Mouse (Mus musculus) liver, embryonic 14.5 days (tissue): ENCODE measurements around the gene Abcb11. TPM values are rescaled to one million over a fixed set of nuclear protein-coding genes. Genes with fewer than 3 reads are reported as not detected.

ENCODE experiments used
- ATAC-seq: fragments of 200-750 bp; cut with Nextera tagmentation; 2 replicates; pipeline ENCODE4 v1.8.0; 2017; ENCODE audit warnings: moderate number of reproducible peaks, mild to moderate bottlenecking, moderate library complexity; ENCODE audit not compliant: insufficient read depth
- DNase-seq, 3 experiments: peaks; one replicate each; pipeline ENCODE4 v3.0.0-alpha.2; 2012 to 2013; ENCODE audit warnings: low read depth in 3 of 3, low spot score in 3 of 3
- H3K27ac ChIP-seq: fragments of 300-500 bp; sonication (generic); 2 replicates; pipeline ENCODE4 v1.5.1; 2014; ENCODE audit warnings: moderate library complexity, mild to moderate bottlenecking, control low read depth, inconsistent platforms
- H3K27me3 ChIP-seq: fragments of 300-500 bp; sonication (generic); 2 replicates; pipeline ENCODE4 v1.6.1; 2014; ENCODE audit warnings: mild to moderate bottlenecking, low read length, moderate library complexity; ENCODE audit not compliant: control insufficient read depth, insufficient read depth
- H3K36me3 ChIP-seq: fragments of 300-500 bp; sonication (generic); replicated peaks from 2 replicates; pipeline ENCODE4 v1.6.1; 2014; ENCODE audit warnings: low read depth; ENCODE audit not compliant: control insufficient read depth, insufficient read depth
- H3K4me1 ChIP-seq, 2 experiments: fragments of 200-500 bp in 1 of 2; fragments of 300-500 bp in 1 of 2; sonication (generic) in 1 of 2; replicated peaks; 2 replicates each; pipeline ENCODE4 v1.6.1; 2012 to 2014; ENCODE audit warnings: antibody characterized with exemption in 1 of 2, inconsistent platforms in 1 of 2, low read length in 1 of 2; ENCODE audit not compliant: control insufficient read depth in 2 of 2, insufficient read depth in 2 of 2
- H3K4me2 ChIP-seq: fragments of 300-500 bp; sonication (generic); 2 replicates; pipeline ENCODE4 v1.6.1; 2014; ENCODE audit warnings: low read depth, mild to moderate bottlenecking, control low read depth, moderate library complexity
- H3K4me3 ChIP-seq, 2 experiments: fragments of 200-500 bp in 1 of 2; fragments of 300-500 bp in 1 of 2; sonication (generic) in 1 of 2; 2 replicates each; pipeline ENCODE4 v1.5.1; 2012 to 2014; ENCODE audit warnings: low read depth in 2 of 2, low read length in 2 of 2, mild to moderate bottlenecking in 2 of 2, control low read depth in 1 of 2, inconsistent platforms in 1 of 2, moderate library complexity in 1 of 2; ENCODE audit not compliant: insufficient read depth in 1 of 2
- H3K9ac ChIP-seq: fragments of 300-500 bp; sonication (generic); replicated peaks from 2 replicates; pipeline ENCODE4 v1.6.1; 2014; ENCODE audit warnings: mild to moderate bottlenecking, control low read depth, moderate library complexity
- H3K9me3 ChIP-seq: fragments of 300-500 bp; sonication (generic); 2 replicates; pipeline ENCODE4 v1.6.1; 2016; ENCODE audit warnings: low read length, mixed read lengths; ENCODE audit not compliant: control insufficient read depth
- CTCF ChIP-seq: IDR thresholded peaks from 2 replicates; pipeline ENCODE4 v1.5.1; 2016; ENCODE audit warnings: antibody characterized with exemption, low read depth, control low read depth
- EP300 ChIP-seq: IDR thresholded peaks from 2 replicates; pipeline ENCODE4 v1.6.1; 2016; ENCODE audit warnings: antibody characterized with exemption, low read depth
- WGBS: fragments of 180-500 bp; shearing (Covaris S2); extraction: QIAGEN DNeasy Blood & Tissue Kit; methylation state at CpG from one replicate; pipeline ENCODE4 v1.1.7; 2014; ENCODE audit not compliant: insufficient replicate concordance; 5-methylcytosine and 5-hydroxymethylcytosine counted together
- polyA plus RNA-seq, 2 experiments: library from polyadenylated mRNA; depleted of rRNA in 1 of 2; stranded (reverse) in 1 of 2; unstranded in 1 of 2; fragments of >200 nt; fragmentation: Nextera tagmentation in 1 of 2; extraction: Ambion mirVana in 1 of 2; gene quantifications; 2 replicates each; pipeline versions ENCODE4 v1.2.1 to v1.2.3; 2012 to 2014

Abcb11 gene
- polyA plus RNA-seq, 2 experiments: 3.5 to 4.6 TPM

DNA sequence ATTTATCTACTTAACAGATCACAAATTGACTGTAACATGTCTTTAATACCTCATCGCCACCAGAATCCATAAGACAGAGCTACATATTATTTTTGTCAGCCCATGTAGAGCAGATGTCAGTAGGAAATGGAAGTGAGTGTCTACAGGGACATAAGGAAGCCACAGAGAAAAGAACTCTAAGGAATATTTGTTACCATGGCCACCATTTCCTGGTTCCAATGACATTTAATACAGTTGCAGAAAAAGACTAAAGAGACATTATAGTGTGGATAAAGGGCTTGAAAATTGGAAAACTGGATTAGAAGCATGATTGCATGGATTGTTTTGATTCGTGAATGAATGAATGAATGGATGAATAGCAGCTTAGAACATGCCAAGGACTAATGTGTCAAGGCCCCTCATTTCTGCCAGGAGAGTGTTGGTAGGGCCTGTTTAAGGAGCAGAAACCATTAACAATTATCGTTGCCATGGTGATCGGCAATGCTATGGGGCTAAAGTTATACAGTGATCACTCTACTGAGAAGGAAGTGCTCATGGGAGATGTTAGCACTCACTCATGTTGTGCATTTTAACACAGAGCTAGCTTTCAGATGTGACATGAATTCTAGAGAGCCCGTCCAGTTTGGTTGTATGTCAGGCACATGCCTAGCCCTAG is 13.8 kb downstream of the Abcb11 start:
- no peaks in the 10 kb centered on the region for H3K27me3 ChIP-seq
- H3K9ac ChIP-seq: no peak overlapping the region
- H3K27ac ChIP-seq: no peak overlapping the region
- H3K9me3 ChIP-seq: no peaks in the 10 kb centered on the region
- WGBS: 64% methylated on average over 5 of the region's 5 CpGs
- TF ChIP-seq EP300: no peak
- TF ChIP-seq CTCF: no peak
- H3K4me2 ChIP-seq: no peak overlapping the region
- H3K4me1 ChIP-seq: no peaks in the 10 kb centered on the region
- DNase-seq (no peak), ATAC-seq (no peak)
- H3K36me3 ChIP-seq: no peaks in the 10 kb centered on the region
- no peak overlapping the region for H3K4me3 ChIP-seq

DNA sequence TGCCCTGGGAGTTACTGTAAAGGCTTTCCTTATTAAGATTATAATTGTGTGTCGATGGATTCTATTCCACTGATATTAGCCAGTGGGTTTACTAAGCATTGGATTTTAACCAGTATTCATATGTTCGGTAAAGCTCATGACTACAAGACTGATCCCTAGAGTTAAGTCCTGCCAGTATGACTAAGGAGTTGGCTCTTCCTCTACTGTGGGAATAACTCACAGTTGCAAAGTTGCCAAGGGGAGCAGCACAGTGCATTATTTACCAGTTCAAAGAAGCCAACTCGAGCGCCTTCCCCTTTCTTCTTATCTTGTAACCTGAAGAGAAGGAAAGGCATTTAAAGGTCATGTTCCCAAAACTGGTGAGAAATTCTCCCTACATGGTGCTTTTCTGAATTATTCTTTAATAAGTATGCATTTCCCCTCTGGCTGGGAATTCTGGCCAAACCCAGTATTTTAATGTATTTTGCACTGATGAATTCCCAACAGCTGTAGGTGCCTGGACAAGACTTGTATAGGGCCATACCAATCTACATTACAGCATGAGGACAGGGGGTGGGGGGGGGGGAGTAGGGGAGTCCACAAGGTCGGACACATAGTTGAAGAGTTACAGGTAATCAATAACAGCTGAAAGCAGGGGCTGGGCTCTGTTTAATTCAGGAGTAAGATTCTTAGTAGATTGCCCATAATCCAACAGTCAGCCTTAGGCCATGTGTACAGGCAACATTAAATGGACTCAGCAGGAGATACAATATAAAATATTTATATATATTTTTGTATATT is 17.3 kb downstream of the Abcb11 start:
- Histone ChIP-seq H3K4me3 (no peak overlapping the region), H3K36me3 (no peaks in the 10 kb centered on the region), H3K27me3 (no peaks in the 10 kb centered on the region), H3K4me2 (no peak overlapping the region), H3K4me1 (no peaks in the 10 kb centered on the region), H3K9me3 (no peaks in the 10 kb centered on the region), H3K9ac (no peak overlapping the region), H3K27ac (no peak overlapping the region)
- ATAC-seq (no peak), DNase-seq (no peak)
- 43% methylated on average over 5 of the region's 5 CpGs for WGBS
- TF ChIP-seq EP300 (no peak), CTCF (no peak)

DNA sequence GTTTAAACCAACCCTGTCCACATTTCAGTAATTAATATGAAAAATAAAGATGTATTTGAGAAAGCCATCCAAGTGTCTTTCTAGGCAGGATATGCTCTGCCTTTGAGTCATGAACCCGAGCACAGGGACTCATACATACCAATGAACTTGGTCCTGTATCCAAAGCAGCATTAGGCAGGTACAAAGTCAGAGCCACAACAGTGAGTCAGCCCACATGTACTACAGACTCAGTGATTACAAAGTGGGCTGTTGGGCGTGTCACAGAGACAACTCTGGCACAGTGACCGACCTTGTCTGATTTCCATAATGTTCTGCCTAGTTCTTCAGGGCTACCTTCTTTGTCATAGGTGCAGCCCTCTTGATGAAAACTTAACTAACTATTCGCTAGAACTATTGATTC is 19.4 kb downstream of the Abcb11 start:
- TF ChIP-seq EP300: no peak
- no peak for TF ChIP-seq CTCF
- 51% methylated on average over 4 of the region's 4 CpGs for WGBS
- ATAC-seq (no peak), DNase-seq (no peak)
- H3K27me3 ChIP-seq: no peaks in the 10 kb centered on the region
- H3K4me3 ChIP-seq: no peak overlapping the region
- H3K4me2 ChIP-seq: no peak overlapping the region
- no peaks in the 10 kb centered on the region for H3K4me1 ChIP-seq
- no peak overlapping the region for H3K27ac ChIP-seq
- no peaks in the 10 kb centered on the region for H3K36me3 ChIP-seq
- no peaks in the 10 kb centered on the region for H3K9me3 ChIP-seq
- no peak overlapping the region for H3K9ac ChIP-seq

DNA sequence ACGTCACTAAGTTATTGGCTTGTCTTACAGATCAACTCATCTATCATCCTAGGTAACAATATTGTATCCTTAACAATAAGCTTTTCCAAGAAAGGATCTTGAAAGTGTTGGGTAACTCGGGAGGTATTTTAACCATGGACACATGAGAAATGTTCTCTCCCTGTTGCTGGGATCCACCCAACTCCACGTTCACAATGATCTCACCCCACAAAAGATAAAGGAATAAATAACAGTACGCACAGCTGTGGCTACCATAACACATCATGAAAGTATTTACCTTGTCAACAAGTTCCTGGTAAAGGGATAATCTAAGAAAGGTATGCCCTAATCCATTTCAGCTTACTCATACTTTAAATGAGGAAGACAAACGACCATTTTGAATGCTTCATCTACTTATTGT is 21.0 kb downstream of the Abcb11 start:
- TF ChIP-seq CTCF: no peak
- no peak for TF ChIP-seq EP300
- Histone ChIP-seq H3K9ac (no peak overlapping the region), H3K4me1 (no peaks in the 10 kb centered on the region), H3K36me3 (no peaks in the 10 kb centered on the region), H3K27ac (no peak overlapping the region), H3K27me3 (no peaks in the 10 kb centered on the region), H3K4me2 (no peak overlapping the region), H3K4me3 (no peak overlapping the region), H3K9me3 (no peaks in the 10 kb centered on the region)
- WGBS: 47% methylated on average over 5 of the region's 5 CpGs
- DNase-seq (no peak), ATAC-seq (no peak)

DNA sequence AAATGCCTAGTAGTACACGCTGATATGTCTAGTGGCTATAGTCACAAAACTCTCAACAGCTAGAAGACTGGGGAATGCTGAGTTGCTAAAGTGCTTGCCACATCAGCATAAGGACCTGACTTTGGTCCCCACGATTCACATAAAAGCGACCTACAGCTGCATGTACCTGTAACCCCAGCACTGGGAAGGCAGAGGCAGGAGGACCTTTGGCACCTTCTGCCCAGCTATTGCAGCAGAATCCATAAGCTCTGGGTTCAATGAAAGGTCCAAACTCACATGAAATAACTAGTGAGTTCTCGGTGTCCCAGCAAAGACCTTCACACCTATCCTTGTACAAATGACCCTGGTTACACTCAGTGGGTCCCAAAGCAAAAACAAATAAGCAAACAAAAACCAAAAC is 31.1 kb downstream of the Abcb11 start:
- Histone ChIP-seq H3K9ac (no peak overlapping the region), H3K36me3 (no peaks in the 10 kb centered on the region), H3K9me3 (no peaks in the 10 kb centered on the region), H3K4me2 (no peak overlapping the region), H3K27ac (no peak overlapping the region), H3K4me1 (no peaks in the 10 kb centered on the region), H3K4me3 (no peak overlapping the region), H3K27me3 (no peaks in the 10 kb centered on the region)
- DNase-seq: no peak
- no peak for TF ChIP-seq EP300
- no peak for TF ChIP-seq CTCF
- ATAC-seq: no peak
- 64% methylated on average over 4 of the region's 4 CpGs for WGBS
